Mouse (Mus musculus) kidney, embryonic 16.5 days (tissue): ENCODE measurements around the gene Flt1. TPM values are rescaled to one million over a fixed set of nuclear protein-coding genes. Genes with fewer than 3 reads are reported as not detected.
A peak's percentile ranks its signal among the peaks of the same experiment; 100 is the strongest.
"Not testable (repeated sequence)": the region's sequence is repeated elsewhere in the genome, so short reads cannot be mapped to it uniquely, and the experiment has no call there.

ENCODE experiments used
- ATAC-seq: fragments of 200-750 bp; cut with Nextera tagmentation; 2 replicates; pipeline ENCODE4 v1.8.0; 2017; ENCODE audit warnings: moderate TSS enrichment; ENCODE audit not compliant: low FRiP score, low TSS enrichment
- H3K27ac ChIP-seq: fragments of 300-500 bp; sonication (generic); 2 replicates; pipeline ENCODE4 v1.5.1; 2014; ENCODE audit warnings: low read length
- H3K27me3 ChIP-seq: fragments of 300-500 bp; sonication (generic); 2 replicates; pipeline ENCODE4 v1.6.1; 2014; ENCODE audit warnings: low read length, control low read depth, mixed read lengths; ENCODE audit not compliant: insufficient read depth
- H3K36me3 ChIP-seq: fragments of 300-500 bp; sonication (generic); 2 replicates; pipeline ENCODE4 v1.6.1; 2014; ENCODE audit warnings: low read length, control low read depth, mixed read lengths; ENCODE audit not compliant: insufficient read depth
- H3K4me1 ChIP-seq: fragments of 300-500 bp; sonication (generic); 2 replicates; pipeline ENCODE4 v1.6.1; 2014; ENCODE audit warnings: low read length, control low read depth, mixed read lengths; ENCODE audit not compliant: insufficient read depth
- H3K4me2 ChIP-seq: fragments of 300-500 bp; sonication (generic); replicated peaks from 2 replicates; pipeline ENCODE4 v1.6.1; 2014; ENCODE audit warnings: low read depth, low read length
- H3K4me3 ChIP-seq: fragments of 300-500 bp; sonication (generic); 2 replicates; pipeline ENCODE4 v1.5.1; 2014; ENCODE audit warnings: mild to moderate bottlenecking, low read length
- H3K9ac ChIP-seq: fragments of 300-500 bp; sonication (generic); replicated peaks from 2 replicates; pipeline ENCODE4 v1.6.1; 2014; ENCODE audit warnings: low read length
- H3K9me3 ChIP-seq: fragments of 300-500 bp; sonication (generic); 2 replicates; pipeline ENCODE4 v1.6.1; 2016; ENCODE audit warnings: low read length, control low read depth
- WGBS: fragments of 180-500 bp; shearing (Covaris S2); extraction: QIAGEN DNeasy Blood & Tissue Kit; methylation state at CpG from one replicate; pipeline ENCODE4 v1.1.7; 2014; 5-methylcytosine and 5-hydroxymethylcytosine counted together
- polyA plus RNA-seq: library from polyadenylated mRNA; unstranded; fragments of >200 nt; fragmentation: Nextera tagmentation; extraction: Ambion mirVana; gene quantifications from 2 replicates; pipeline ENCODE4 v1.2.1, GENCODE M21; 2015

Flt1 gene
- polyA plus RNA-seq, 1 experiment from 2014 or later = 19.7 TPM

GRCm38 (mm10) chr5:147577003-147577402 is 148.8 kb downstream of the Flt1 start:
- Histone ChIP-seq H3K4me3 (no peak overlapping the region), H3K27me3 (no peaks in the 10 kb centered on the region), H3K27ac (no peak overlapping the region), H3K9ac (no peak overlapping the region), H3K9me3 (no peaks in the 10 kb centered on the region), H3K4me1 (no peaks in the 10 kb centered on the region), H3K36me3 (no peaks in the 10 kb centered on the region), H3K4me2 (no peak overlapping the region)
- ATAC-seq = no peak
- WGBS = 51% methylated on average over 6 of the region's 6 CpGs

- Histone ChIP-seq H3K4me2 (no peak overlapping the region), H3K27ac (no peak overlapping the region), H3K36me3 (no peaks in the 10 kb centered on the region), H3K9me3 (no peaks in the 10 kb centered on the region), H3K4me1 (no peaks in the 10 kb centered on the region), H3K4me3 (no peak overlapping the region), H3K27me3 (no peaks in the 10 kb centered on the region), H3K9ac (no peak overlapping the region)
- WGBS = 55% methylated on average over 8 of the region's 8 CpGs
- ATAC-seq = peak; percentile 61
Measured at GRCm38 (mm10) chr5:147574517-147574916, 151.3 kb downstream of the Flt1 start.

GRCm38 (mm10) chr5:147573555-147573954 is 152.3 kb downstream of the Flt1 start:
- Histone ChIP-seq H3K36me3 (no peaks in the 10 kb centered on the region), H3K4me3 (no peak overlapping the region), H3K4me2 (no peak overlapping the region), H3K27me3 (no peaks in the 10 kb centered on the region), H3K4me1 (no peaks in the 10 kb centered on the region), H3K27ac (no peak overlapping the region), H3K9ac (no peak overlapping the region), H3K9me3 (no peaks in the 10 kb centered on the region)
- no peak for ATAC-seq
- WGBS = 84% methylated on average over 1 of the region's 1 CpGs

GRCm38 (mm10) chr5:147572695-147573094 is 153.1 kb downstream of the Flt1 start:
- Histone ChIP-seq H3K4me2 (no peak overlapping the region), H3K27ac (no peak overlapping the region), H3K4me1 (no peaks in the 10 kb centered on the region), H3K4me3 (no peak overlapping the region), H3K36me3 (no peaks in the 10 kb centered on the region), H3K9ac (no peak overlapping the region), H3K9me3 (no peaks in the 10 kb centered on the region), H3K27me3 (no peaks in the 10 kb centered on the region)
- 81% methylated on average over 7 of the region's 7 CpGs for WGBS
- ATAC-seq = no peak

- H3K27ac ChIP-seq = no peak overlapping the region
- no peak for ATAC-seq
- 75% methylated on average over 7 of the region's 7 CpGs for WGBS
- peaks cover 15% of the 10 kb centered on the region for H3K4me1 ChIP-seq
- no peak overlapping the region for H3K4me3 ChIP-seq
- H3K4me2 ChIP-seq = no peak overlapping the region
- no peak overlapping the region for H3K9ac ChIP-seq
- no peaks in the 10 kb centered on the region for H3K27me3 ChIP-seq
- H3K36me3 ChIP-seq = no peaks in the 10 kb centered on the region
- no peaks in the 10 kb centered on the region for H3K9me3 ChIP-seq
Measured at GRCm38 (mm10) chr5:147566335-147566734, 159.5 kb downstream of the Flt1 start.

GRCm38 (mm10) chr5:147565444-147565843 is 160.4 kb downstream of the Flt1 start:
- H3K4me1 ChIP-seq = peaks cover 15% of the 10 kb centered on the region
- no peak overlapping the region for H3K27ac ChIP-seq
- no peak overlapping the region for H3K4me3 ChIP-seq
- WGBS = 84% methylated on average over 7 of the region's 7 CpGs
- ATAC-seq = no peak
- no peaks in the 10 kb centered on the region for H3K36me3 ChIP-seq
- H3K9me3 ChIP-seq = no peaks in the 10 kb centered on the region
- no peak overlapping the region for H3K4me2 ChIP-seq
- H3K27me3 ChIP-seq = no peaks in the 10 kb centered on the region
- no peak overlapping the region for H3K9ac ChIP-seq

- ATAC-seq = peak; percentile 70; the same call in 1 of the 2 replicates
- Histone ChIP-seq H3K9ac (peak overlapping the region; percentile 39; the same call in 1 of the 2 replicates), H3K4me1 (peaks cover 15% of the 10 kb centered on the region), H3K9me3 (no peaks in the 10 kb centered on the region), H3K27me3 (no peaks in the 10 kb centered on the region), H3K4me3 (peak overlapping the region; percentile 22), H3K36me3 (no peaks in the 10 kb centered on the region), H3K4me2 (peak overlapping the region; percentile 51), H3K27ac (no peak overlapping the region)
- WGBS = 21% methylated on average over 16 of the region's 16 CpGs
Measured at GRCm38 (mm10) chr5:147564140-147564590, 161.6 kb downstream of the Flt1 start.

GRCm38 (mm10) chr5:147563511-147564139 is 162.2 kb downstream of the Flt1 start:
- ATAC-seq = peak; percentile 81
- WGBS = 40% methylated on average over 18 of the region's 18 CpGs
- peaks cover 15% of the 10 kb centered on the region for H3K4me1 ChIP-seq
- peak overlapping the region; percentile 39; the same call in 1 of the 2 replicates for H3K9ac ChIP-seq
- H3K9me3 ChIP-seq = no peaks in the 10 kb centered on the region
- peak overlapping the region; percentile 51 for H3K4me2 ChIP-seq
- H3K36me3 ChIP-seq = no peaks in the 10 kb centered on the region
- peak overlapping the region; percentile 22 for H3K4me3 ChIP-seq
- no peaks in the 10 kb centered on the region for H3K27me3 ChIP-seq
- no peak overlapping the region for H3K27ac ChIP-seq

- not testable (repeated sequence) for H3K27ac ChIP-seq, H3K4me2 ChIP-seq, H3K9ac ChIP-seq, H3K36me3 ChIP-seq, H3K4me3 ChIP-seq, ATAC-seq, H3K4me1 ChIP-seq, H3K9me3 ChIP-seq, H3K27me3 ChIP-seq
- 56% methylated on average over 5 of the region's 6 CpGs for WGBS
Measured at GRCm38 (mm10) chr5:147557641-147558040, 168.2 kb downstream of the Flt1 start.

GRCm38 (mm10) chr5:147551879-147552627 is 173.8 kb downstream of the Flt1 start:
- Histone ChIP-seq H3K9ac (no peak overlapping the region), H3K36me3 (peaks cover 18% of the 10 kb centered on the region), H3K9me3 (no peaks in the 10 kb centered on the region), H3K4me1 (peaks cover 7% of the 10 kb centered on the region; the same call in 1 of the 2 replicates), H3K4me3 (no peak overlapping the region), H3K4me2 (no peak overlapping the region), H3K27ac (no peak overlapping the region; the same call in 1 of the 2 replicates), H3K27me3 (no peaks in the 10 kb centered on the region)
- 72% methylated on average over 13 of the region's 13 CpGs for WGBS
- peak; percentile 42; the same call in 1 of the 2 replicates for ATAC-seq
